Mouse (Mus musculus) spleen, adult 2 months (tissue): ENCODE measurements around the gene Traf7.

ENCODE experiments used
- CTCF ChIP-seq: fragments of 200-500 bp; IDR thresholded peaks from 2 replicates; pipeline ENCODE4 v1.5.1; 2011; ENCODE audit warnings: mild to moderate bottlenecking, inconsistent platforms; ENCODE audit not compliant: insufficient read depth, insufficient read length, insufficient replicate concordance; ENCODE audit errors: extremely low read depth
- POLR2A ChIP-seq: fragments of 200-500 bp; IDR thresholded peaks from 2 replicates; pipeline ENCODE4 v1.6.1; 2011; ENCODE audit warnings: low read depth, low read length, inconsistent platforms

DNA sequence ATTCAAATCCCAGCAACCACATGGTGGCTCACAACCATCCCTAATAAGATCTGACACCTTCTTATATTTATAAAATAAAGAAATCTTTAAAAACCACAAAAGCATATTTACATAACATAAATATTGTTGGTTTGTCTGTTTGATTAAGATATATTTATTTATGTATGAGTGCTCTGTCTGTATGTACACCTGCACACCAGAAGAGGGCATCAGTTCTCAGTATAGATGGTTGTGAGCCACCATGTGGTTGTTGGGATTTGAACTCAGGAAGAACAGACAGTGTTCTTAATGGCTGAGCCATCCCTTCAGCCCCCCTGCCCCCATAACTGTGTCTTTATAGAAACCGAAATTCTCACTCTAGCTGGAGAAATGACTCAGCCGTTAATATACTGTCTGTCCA is 17.5 kb upstream of the Traf7 start:
- no peak for TF ChIP-seq CTCF
- TF ChIP-seq POLR2A = no peak
